Mouse (Mus musculus) cortical plate, adult 2 months (tissue): ENCODE data around the gene Grifin. TPM values are rescaled to one million over a fixed set of nuclear protein-coding genes. Genes with fewer than 3 reads are reported as not detected.

ENCODE experiments used
- H3K27ac ChIP-seq: fragments of 200-500 bp; 2 replicates; pipeline ENCODE4 v1.5.1; 2012; ENCODE audit warnings: low read length, control low read depth, inconsistent platforms; ENCODE audit not compliant: insufficient read depth
- H3K4me1 ChIP-seq: fragments of 200-500 bp; 2 replicates; pipeline ENCODE4 v1.6.1; 2011; ENCODE audit warnings: low read length; ENCODE audit not compliant: control insufficient read depth, insufficient read depth
- H3K4me3 ChIP-seq: fragments of 200-500 bp; 2 replicates; pipeline ENCODE4 v1.5.1; 2011; ENCODE audit warnings: mild to moderate bottlenecking, low read length, control low read depth; ENCODE audit not compliant: insufficient read depth
- CTCF ChIP-seq: fragments of 200-500 bp; IDR thresholded peaks from 2 replicates; pipeline ENCODE4 v1.5.1; 2011; ENCODE audit warnings: mild to moderate bottlenecking, control low read depth, low read length; ENCODE audit not compliant: insufficient read depth; ENCODE audit errors: extremely low read depth
- POLR2A ChIP-seq: fragments of 200-500 bp; IDR thresholded peaks from 2 replicates; pipeline ENCODE4 v1.6.1; 2011; ENCODE audit warnings: mild to moderate bottlenecking, low read length, control low read depth; ENCODE audit not compliant: insufficient read depth; ENCODE audit errors: extremely low read depth
- polyA plus RNA-seq: library from polyadenylated mRNA; depleted of rRNA; stranded (reverse); fragments of >200 nt; gene quantifications from 2 replicates; pipeline ENCODE4 v1.2.3, GENCODE M21; 2012; rRNA removed

Gene Grifin
- polyA plus RNA-seq, 1 experiment = 1.4 TPM

DNA sequence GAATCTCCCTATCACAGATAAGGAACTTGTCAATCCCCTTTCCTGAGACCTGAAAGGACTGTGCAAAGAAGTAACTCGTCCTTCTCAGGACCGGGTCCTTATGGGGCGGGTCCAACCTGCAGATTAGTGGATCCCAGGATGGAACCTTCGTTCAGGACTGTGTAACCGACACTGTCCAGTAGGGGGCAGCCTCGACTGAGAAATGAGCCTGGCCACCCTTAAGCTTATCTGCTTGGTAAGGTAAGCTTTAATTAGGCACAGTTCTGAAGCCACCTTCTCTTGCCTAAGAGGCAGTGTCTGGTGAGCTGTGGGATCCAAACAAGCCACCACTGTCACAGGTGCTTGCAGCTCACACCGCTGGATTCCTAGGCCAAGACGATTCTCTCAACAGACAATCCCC, 24.8 kb downstream of the Grifin start:
- H3K4me1 ChIP-seq = no peaks in the 10 kb centered on the region
- no peak overlapping the region for H3K4me3 ChIP-seq
- TF ChIP-seq CTCF (peak; percentile 99), POLR2A (no peak)
- no peak overlapping the region for H3K27ac ChIP-seq

DNA sequence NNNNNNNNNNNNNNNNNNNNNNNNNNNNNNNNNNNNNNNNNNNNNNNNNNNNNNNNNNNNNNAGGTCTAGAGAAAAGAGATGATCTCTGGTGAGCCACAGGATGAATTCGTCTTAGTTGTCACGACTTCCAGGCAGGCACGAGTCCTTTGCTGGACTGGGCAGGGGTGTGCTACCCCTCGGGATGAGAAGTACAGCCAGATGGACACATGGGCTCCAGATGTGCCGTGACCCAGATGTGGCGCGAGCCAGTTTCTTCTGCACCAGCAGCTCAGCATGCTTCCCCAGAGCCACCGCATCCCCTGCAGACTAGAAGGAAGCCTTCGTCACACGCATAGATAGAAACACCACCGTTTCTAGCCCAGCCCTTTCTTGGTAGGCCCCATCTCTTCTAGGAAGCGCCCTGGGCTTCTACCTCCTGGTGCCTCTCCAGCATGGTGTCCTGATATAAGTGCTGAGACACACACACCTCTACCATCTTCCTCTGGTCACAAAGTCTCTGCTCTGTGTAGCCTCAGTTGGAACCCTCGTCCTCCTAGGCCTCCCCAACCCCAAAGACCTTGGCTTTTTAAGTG, 26.7 kb downstream of the Grifin start:
- no peak overlapping the region for H3K4me3 ChIP-seq
- no peaks in the 10 kb centered on the region for H3K4me1 ChIP-seq
- TF ChIP-seq CTCF = no peak
- TF ChIP-seq POLR2A = no peak
- H3K27ac ChIP-seq = no peak overlapping the region

DNA sequence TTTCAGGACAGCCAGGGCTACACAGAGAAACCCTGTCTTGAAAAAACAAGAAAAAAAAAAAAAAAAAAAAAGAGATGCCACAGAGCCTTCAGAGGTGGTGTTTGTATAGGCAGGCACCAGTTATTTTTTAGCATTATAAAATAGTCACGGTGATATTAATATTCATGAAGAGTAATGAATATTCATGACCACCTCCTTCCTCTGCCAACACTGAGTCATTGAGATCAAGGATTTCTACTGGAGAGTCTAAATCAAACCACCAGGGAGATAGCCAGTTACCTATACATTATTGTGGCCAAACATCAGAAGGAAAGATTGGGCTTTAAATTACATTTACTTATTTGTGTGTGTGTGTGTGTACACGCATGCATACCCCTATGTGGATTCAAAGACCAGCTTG, 38.1 kb downstream of the Grifin start:
- Histone ChIP-seq H3K27ac (no peak overlapping the region), H3K4me1 (no peaks in the 10 kb centered on the region), H3K4me3 (no peak overlapping the region)
- TF ChIP-seq CTCF = no peak
- TF ChIP-seq POLR2A = no peak

DNA sequence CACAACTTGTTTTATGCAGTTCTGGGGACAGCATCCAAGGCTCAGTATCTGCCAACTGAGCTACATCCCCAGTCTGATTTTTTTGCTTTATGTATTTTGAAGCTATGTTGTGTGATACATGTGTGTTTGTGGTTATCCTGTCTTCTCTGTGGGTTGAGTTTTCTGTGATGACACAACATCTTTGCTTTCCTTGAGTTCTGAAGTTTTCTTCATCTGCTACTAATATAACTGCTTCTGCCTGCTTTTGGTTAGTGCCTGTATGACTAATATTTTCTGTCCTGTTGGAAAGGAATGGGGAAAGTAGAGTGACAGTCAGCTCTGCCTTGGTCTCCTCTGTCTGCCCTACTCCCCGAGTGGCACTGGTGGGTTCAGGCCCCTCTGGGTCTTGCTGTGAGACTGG, 43.7 kb downstream of the Grifin start:
- TF ChIP-seq CTCF (no peak), POLR2A (no peak)
- no peaks in the 10 kb centered on the region for H3K4me1 ChIP-seq
- H3K27ac ChIP-seq = no peak overlapping the region
- H3K4me3 ChIP-seq = no peak overlapping the region

DNA sequence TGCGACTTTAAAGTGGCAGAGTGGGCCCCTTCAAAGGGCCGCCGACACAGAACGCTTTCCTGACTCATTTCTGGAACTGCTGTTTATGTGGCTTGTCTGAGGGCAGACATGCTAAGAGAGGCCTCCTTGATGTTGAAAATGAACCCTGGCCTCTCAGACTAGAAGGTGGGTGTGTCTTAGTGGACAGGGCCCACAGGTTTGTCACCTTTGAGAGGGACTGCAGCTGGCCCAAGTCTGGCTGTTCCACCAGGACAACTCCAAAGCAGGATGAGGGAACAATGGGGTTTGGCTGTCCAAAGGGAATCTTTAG, 47.0 kb downstream of the Grifin start:
- Histone ChIP-seq H3K27ac (no peak overlapping the region), H3K4me3 (no peak overlapping the region), H3K4me1 (no peaks in the 10 kb centered on the region)
- TF ChIP-seq POLR2A (no peak), CTCF (no peak)

DNA sequence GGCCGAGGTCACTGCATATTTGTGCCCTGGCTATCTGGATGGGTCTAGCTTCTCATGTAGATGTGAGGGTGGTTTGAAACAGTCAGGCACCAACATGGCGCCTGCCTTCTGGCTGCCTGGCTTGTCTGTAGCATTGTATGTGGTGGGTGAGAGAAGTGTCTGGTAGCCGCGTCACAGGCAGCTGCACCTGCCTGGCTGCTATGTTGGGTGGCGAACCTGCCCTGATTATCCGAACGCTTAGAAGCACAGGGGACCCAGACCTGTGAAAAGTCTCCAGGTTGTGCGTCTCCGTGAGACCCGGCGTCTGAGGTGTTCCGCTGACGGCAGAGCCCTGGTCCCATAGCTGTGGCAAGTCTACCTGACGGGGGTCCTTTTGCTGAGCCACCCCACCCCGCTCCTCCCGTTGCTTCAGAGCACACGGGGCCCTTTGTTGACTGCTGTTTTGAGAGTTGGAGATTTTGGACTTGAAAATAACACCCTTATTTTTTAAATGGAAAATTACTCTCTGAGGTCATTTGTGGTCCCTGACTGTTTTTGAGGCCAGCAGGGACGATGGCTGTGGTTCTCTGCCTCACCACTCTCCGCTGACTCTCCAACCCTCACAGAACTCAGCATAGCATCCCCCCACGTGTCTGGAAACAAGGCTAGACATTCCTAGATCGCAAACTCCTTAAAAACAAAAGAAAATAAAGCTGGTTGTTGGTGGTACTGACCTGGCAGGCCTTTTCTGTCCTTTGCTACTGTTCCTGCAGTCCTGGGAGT, 47.5 kb downstream of the Grifin start:
- H3K4me1 ChIP-seq = no peaks in the 10 kb centered on the region
- no peak overlapping the region for H3K27ac ChIP-seq
- no peak overlapping the region for H3K4me3 ChIP-seq
- TF ChIP-seq POLR2A (no peak), CTCF (no peak)

DNA sequence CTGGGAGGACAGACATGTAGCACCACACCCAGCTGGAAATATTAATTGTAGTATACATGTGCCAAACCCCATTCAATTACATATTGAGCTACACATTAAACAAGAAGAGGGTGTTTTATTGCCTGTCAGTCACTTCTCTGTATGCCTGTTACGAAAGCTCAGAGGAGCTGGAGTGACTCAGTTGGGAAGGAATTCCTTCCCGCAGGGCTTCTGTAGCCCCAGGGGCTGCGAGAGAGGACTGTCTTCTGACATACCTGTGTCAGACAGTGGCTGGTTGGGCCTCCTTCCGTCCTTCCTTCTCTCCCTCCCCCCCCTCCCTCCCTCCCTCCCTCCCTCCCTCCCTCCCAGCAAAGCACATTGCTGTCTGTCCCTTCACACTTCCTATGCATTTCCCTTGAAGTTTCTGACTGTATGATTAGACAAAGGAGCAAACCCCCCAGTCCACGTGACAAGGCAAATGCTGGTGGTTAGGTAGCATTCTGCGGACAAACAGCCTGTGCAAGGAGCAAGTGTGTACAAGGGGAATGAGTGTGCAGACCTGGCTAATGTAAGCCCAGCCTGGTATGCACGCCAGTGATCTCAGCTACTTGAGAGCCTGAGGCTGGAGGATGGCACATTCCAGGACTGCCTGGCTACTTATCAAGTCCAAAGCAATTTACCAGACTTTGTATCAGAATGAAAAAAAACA, 49.9 kb downstream of the Grifin start:
- Histone ChIP-seq H3K4me3 (no peak overlapping the region), H3K27ac (no peak overlapping the region), H3K4me1 (no peaks in the 10 kb centered on the region)
- TF ChIP-seq POLR2A = no peak
- no peak for TF ChIP-seq CTCF

DNA sequence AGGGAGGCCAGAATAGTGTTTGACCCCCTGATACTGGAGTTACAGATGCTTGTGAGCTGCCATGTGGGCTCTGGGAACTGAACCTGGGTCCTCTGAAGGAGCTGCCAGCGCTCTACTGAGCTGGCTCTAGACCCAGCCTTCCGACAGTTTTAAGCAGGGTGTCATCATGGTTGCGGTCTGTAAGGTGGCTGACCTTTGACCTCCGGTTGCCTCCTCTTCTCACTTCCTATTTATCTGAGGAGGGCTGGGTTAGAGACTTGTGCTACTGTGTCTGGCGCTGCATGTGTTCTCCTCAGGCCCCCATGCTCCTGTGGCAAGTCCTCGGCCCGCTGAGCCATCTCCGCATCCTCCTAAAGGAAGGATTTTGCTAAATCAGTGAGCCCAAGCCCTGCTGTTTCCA, 51.0 kb downstream of the Grifin start:
- no peaks in the 10 kb centered on the region for H3K4me1 ChIP-seq
- no peak overlapping the region for H3K4me3 ChIP-seq
- H3K27ac ChIP-seq = no peak overlapping the region
- TF ChIP-seq POLR2A = no peak
- no peak for TF ChIP-seq CTCF

Other genes with a start within 250 kb of the Grifin start
- 16.9 and 17.1 TPM in 2 replicates for gene Mad1l1, start 243.5 kb downstream of the Grifin start, polyA plus RNA-seq
- gene Nudt1, start 243.4 kb downstream of the Grifin start, polyA plus RNA-seq = 11.2 and 12.2 TPM in 2 replicates
- gene Mrm2, start 233.2 kb downstream of the Grifin start, polyA plus RNA-seq = 13.5 and 13.8 TPM in 2 replicates
- gene Snx8, start 175.8 kb downstream of the Grifin start, polyA plus RNA-seq = 8.5 and 8.7 TPM in 2 replicates
- 69.9 and 70.9 TPM in 2 replicates for gene Eif3b, start 145.7 kb downstream of the Grifin start, polyA plus RNA-seq
- gene Gm4869, start 119.4 kb downstream of the Grifin start, polyA plus RNA-seq = 0.04 TPM in 2 replicates
- gene Chst12, start 59.5 kb downstream of the Grifin start, polyA plus RNA-seq = 18.3 and 19.3 TPM in 2 replicates
- gene Lfng, start 42.2 kb upstream of the Grifin start, polyA plus RNA-seq = 35.1 and 37.0 TPM in 2 replicates
- gene Ttyh3, start 84.0 kb upstream of the Grifin start, polyA plus RNA-seq = 114 and 119 TPM in 2 replicates
- 57.9 and 60.6 TPM in 2 replicates for gene Iqce, start 137.3 kb upstream of the Grifin start, polyA plus RNA-seq
- 25.2 and 25.5 TPM in 2 replicates for gene Brat1, start 139.9 kb upstream of the Grifin start, polyA plus RNA-seq
- 8.3 and 9.3 TPM in 2 replicates for gene Amz1, start 159.1 kb upstream of the Grifin start, polyA plus RNA-seq